Mouse (Mus musculus): Measurements from ENCODE around the gene Rnf34. TPM values are rescaled to one million over a fixed set of nuclear protein-coding genes. Genes with fewer than 3 reads are reported as not detected.
A peak's percentile ranks its signal among the peaks of the same experiment; 100 is the strongest.

Gene Rnf34
- polyA plus RNA-seq, 1 experiment from 2014 or later = 24.7 TPM

DNA sequence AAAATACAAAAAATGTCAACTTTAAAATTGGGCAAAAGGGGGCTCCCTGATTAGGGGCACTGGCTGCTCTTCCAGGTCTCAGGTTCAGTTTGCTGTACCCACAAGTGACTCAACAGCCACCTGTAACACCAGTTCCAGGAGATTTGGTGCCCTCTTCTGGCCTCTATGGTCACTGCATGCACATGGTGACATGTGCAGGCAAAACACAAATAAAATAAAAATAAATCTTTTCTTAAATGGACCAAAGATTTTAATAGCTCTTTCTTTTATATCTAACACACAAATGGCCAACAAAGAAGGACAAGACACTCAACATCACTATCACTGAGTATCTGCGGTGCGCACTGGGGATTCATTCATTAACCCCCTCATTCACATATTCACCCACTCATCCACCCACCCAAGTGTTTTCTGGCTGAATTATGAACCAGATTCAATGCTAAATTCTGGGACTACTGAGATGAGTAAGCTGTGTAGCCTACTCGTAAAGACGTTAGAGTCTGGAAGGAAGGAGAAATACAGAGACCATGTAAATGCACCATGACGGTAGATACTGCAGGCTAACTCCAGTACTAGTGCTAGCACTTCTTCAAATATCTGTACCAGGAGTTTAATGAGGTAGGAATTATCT lies 44.3 kb downstream of the Rnf34 start:
- Histone ChIP-seq H3K4me1 (ENCODE audit: insufficient read depth, low read depth, low read length) (no peaks in the 10 kb centered on the region), H3K9ac (replicated peaks; ENCODE audit: low read depth) (no peak overlapping the region), H3K36me3 (ENCODE audit: insufficient read depth, low read length) (no peaks in the 10 kb centered on the region), H3K27me3 (replicated peaks; ENCODE audit: insufficient read depth, low read length) (no peaks in the 10 kb centered on the region), H3K4me3 (ENCODE audit: low read depth, low read length) (no peak overlapping the region), H3K4me2 (replicated peaks; ENCODE audit: low read depth, low read length) (no peak overlapping the region), H3K9me3 (ENCODE audit: low read length) (no peaks in the 10 kb centered on the region), H3K27ac (ENCODE audit: low read length) (no peak overlapping the region)
- TF ChIP-seq EP300 (IDR thresholded peaks at IDR 0.05) (no peak), CTCF (IDR thresholded peaks at IDR 0.05) (peak; percentile 71)
- ATAC-seq (no peak), DNase-seq (ENCODE audit: low spot score) (no peak)
- 90% methylated on average over 5 of the region's 5 CpGs for WGBS

GRCm38 (mm10) chr5:122894821-122895220 lies 45.0 kb downstream of the Rnf34 start:
- H3K4me2 ChIP-seq (replicated peaks; ENCODE audit: low read depth, low read length) = no peak overlapping the region
- no peaks in the 10 kb centered on the region for H3K36me3 ChIP-seq (ENCODE audit: insufficient read depth, low read length)
- no peak overlapping the region for H3K9ac ChIP-seq (replicated peaks; ENCODE audit: low read depth)
- no peak overlapping the region for H3K27ac ChIP-seq (ENCODE audit: low read length)
- no peak for ATAC-seq
- no peaks in the 10 kb centered on the region for H3K27me3 ChIP-seq (replicated peaks; ENCODE audit: insufficient read depth, low read length)
- H3K4me1 ChIP-seq (ENCODE audit: insufficient read depth, low read depth, low read length) = no peaks in the 10 kb centered on the region
- DNase-seq (ENCODE audit: low spot score) = no peak
- TF ChIP-seq EP300 (IDR thresholded peaks at IDR 0.05) = no peak
- no peak overlapping the region for H3K4me3 ChIP-seq (ENCODE audit: low read depth, low read length)
- 64% methylated on average over 4 of the region's 4 CpGs for WGBS
- no peaks in the 10 kb centered on the region for H3K9me3 ChIP-seq (ENCODE audit: low read length)

GRCm38 (mm10) chr5:122898153-122898552 lies 48.3 kb downstream of the Rnf34 start:
- no peak overlapping the region for H3K9ac ChIP-seq (replicated peaks; ENCODE audit: low read depth)
- no peak for TF ChIP-seq CTCF (IDR thresholded peaks at IDR 0.05)
- no peak for TF ChIP-seq EP300 (IDR thresholded peaks at IDR 0.05)
- H3K36me3 ChIP-seq (ENCODE audit: insufficient read depth, low read length) = no peaks in the 10 kb centered on the region
- 0 out of 2 replicates have a peak, but pooled peaks cover 5% of the 10 kb centered on the region for H3K4me1 ChIP-seq (ENCODE audit: insufficient read depth, low read depth, low read length)
- no peak for DNase-seq (ENCODE audit: low spot score)
- no peaks in the 10 kb centered on the region for H3K27me3 ChIP-seq (replicated peaks; ENCODE audit: insufficient read depth, low read length)
- no peak overlapping the region for H3K4me2 ChIP-seq (replicated peaks; ENCODE audit: low read depth, low read length)
- WGBS = 84% methylated on average over 6 of the region's 6 CpGs
- H3K9me3 ChIP-seq (ENCODE audit: low read length) = no peaks in the 10 kb centered on the region
- H3K27ac ChIP-seq (ENCODE audit: low read length) = no peak overlapping the region
- no peak overlapping the region for H3K4me3 ChIP-seq (ENCODE audit: low read depth, low read length)
- no peak for ATAC-seq

DNA sequence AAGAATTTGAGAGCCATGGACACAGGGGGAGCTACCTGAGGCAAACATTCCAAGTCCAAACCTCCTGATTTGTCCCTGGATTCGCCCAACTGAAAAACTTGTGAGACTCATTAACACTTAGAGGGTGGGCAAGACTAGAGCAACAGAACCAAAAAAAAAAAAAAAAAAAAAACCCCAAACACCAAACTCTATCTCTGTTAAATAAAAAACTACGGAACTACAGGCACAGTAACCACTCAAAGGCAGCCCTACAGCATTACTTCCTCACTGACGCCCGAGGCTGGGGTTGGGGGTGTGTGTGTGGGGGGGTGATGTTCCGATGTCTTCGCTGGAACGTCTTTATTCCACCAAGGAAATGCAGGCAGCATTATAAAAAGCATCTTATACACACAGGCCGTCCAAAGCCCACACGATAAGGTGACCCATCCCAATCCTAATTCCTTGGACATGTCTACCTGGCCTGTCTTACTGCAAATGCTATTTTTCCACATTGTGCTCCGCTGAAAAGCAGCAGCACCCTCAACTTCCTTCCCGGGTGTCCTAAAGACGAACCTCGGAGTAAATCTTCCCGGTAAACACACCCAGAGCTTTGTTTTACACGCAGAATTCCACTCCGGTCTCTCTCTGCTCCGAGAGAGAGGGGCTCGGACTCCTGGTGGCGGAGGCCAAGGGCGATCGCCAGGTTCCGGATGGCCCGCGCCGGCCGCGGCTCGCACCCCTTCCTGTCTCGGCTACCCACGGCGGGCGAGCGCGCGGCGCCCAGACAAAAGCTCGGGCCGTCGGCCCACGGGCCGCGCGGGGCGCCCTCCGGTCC lies 49.3 kb downstream of the Rnf34 start:
- DNase-seq (ENCODE audit: low spot score) (peak; percentile 28), ATAC-seq (peak; percentile 7)
- Histone ChIP-seq H3K27me3 (replicated peaks; ENCODE audit: insufficient read depth, low read length) (no peaks in the 10 kb centered on the region), H3K9ac (replicated peaks; ENCODE audit: low read depth) (peak overlapping the region; percentile 56), H3K36me3 (ENCODE audit: insufficient read depth, low read length) (no peaks in the 10 kb centered on the region), H3K27ac (ENCODE audit: low read length) (peak overlapping the region; percentile 74), H3K4me3 (ENCODE audit: low read depth, low read length) (peak overlapping the region; percentile 76), H3K9me3 (ENCODE audit: low read length) (no peaks in the 10 kb centered on the region), H3K4me2 (replicated peaks; ENCODE audit: low read depth, low read length) (peak overlapping the region; percentile 98), H3K4me1 (ENCODE audit: insufficient read depth, low read depth, low read length) (0 out of 2 replicates have a peak, but pooled peaks cover 5% of the 10 kb centered on the region)
- 2% methylated on average over 40 of the region's 45 CpGs for WGBS
- TF ChIP-seq EP300 (IDR thresholded peaks at IDR 0.05) (no peak; the same call in 1 of the 2 replicates), CTCF (IDR thresholded peaks at IDR 0.05) (no peak)

DNA sequence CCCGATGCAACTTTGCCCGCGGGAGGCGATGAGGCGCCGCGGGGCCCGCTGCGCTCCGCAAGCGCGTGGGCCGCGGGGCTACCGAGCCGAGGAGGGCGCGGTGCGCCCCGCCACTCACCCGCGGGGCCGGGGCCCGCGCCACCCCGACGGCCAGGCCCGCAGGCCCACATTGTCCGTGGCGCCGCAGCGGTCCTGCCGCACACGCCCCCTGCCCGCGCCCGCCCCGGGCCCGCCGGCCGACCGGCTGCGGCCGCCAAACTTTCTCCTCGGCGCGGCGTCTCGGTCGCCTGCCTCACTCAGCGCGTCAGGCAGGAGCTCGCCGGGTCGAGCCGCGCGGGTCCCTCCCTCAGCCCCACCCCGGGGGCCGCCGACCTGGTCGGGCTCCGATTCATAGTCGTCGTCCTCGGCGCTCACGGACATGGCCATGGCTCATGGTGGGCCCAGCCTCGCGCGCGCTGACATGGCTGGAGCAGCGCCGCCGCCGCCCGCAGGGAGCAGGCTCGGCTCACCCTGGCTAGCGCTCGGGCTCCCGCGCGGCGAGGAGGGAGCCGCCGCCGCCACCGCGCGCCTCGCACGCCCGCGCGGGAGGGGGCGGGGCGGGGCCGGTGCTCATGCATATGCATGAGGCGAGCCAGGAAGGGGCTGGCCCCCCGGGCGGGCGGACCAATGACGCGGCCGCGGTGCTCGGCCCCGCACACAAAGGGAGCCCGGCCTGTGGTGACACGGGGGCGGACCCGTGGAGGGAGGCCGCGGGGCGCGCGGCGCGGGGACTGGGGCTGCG lies 50.1 kb downstream of the Rnf34 start:
- no peaks in the 10 kb centered on the region for H3K27me3 ChIP-seq (replicated peaks; ENCODE audit: insufficient read depth, low read length)
- peak overlapping the region; percentile 98 for H3K4me2 ChIP-seq (replicated peaks; ENCODE audit: low read depth, low read length)
- H3K4me3 ChIP-seq (ENCODE audit: low read depth, low read length) = peak overlapping the region; percentile 76
- WGBS = under 1% methylated on average over 75 of the region's 120 CpGs
- TF ChIP-seq CTCF (IDR thresholded peaks at IDR 0.05) = peak; percentile 31; the same call in 1 of the 2 replicates
- TF ChIP-seq EP300 (IDR thresholded peaks at IDR 0.05) = no peak
- 0 out of 2 replicates have a peak, but pooled peaks cover 5% of the 10 kb centered on the region for H3K4me1 ChIP-seq (ENCODE audit: insufficient read depth, low read depth, low read length)
- H3K9ac ChIP-seq (replicated peaks; ENCODE audit: low read depth) = peak overlapping the region; percentile 56
- H3K9me3 ChIP-seq (ENCODE audit: low read length) = no peaks in the 10 kb centered on the region
- peak; percentile 98 for ATAC-seq
- peak; percentile 93 for DNase-seq (ENCODE audit: low spot score)
- H3K36me3 ChIP-seq (ENCODE audit: insufficient read depth, low read length) = no peaks in the 10 kb centered on the region
- H3K27ac ChIP-seq (ENCODE audit: low read length) = peak overlapping the region; percentile 74

Measured in lung, postnatal 0 days (tissue).